Mouse (Mus musculus) liver, adult 2 months (tissue): Measurements from ENCODE around the gene Tprn.
A peak's percentile ranks its signal among the peaks of the same experiment; 100 is the strongest.

Experiments used
- CTCF ChIP-seq: fragments of 200-500 bp; IDR thresholded peaks from 2 replicates; pipeline ENCODE4 v1.5.1; 2011; ENCODE audit warnings: low read depth, low read length, control low read depth
- POLR2A ChIP-seq: fragments of 200-500 bp; IDR thresholded peaks from 2 replicates; pipeline ENCODE4 v1.6.1; 2011; ENCODE audit warnings: low read length, control low read depth; ENCODE audit not compliant: insufficient read depth; ENCODE audit errors: extremely low read depth

DNA sequence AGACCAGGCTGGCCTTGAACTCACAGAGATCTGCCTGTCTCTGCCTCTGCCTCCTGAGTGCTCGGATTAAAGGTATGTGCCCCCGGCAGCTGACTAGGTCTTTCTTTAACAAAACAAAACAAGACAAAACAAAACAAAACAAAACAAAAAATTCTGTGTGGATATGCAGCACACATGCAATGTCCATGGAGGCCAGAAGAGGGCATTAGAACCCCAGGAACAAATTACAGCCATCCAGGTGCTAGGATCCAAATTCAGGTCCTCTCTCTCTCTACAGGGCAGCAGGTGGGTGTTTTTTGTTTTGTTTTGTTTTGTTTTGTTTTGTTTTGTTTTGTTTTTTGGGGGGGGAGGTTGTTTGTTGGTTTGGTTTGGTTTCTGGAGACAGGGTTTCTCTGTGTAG is 3.5 kb upstream of the Tprn start:
- TF ChIP-seq POLR2A (no peak), CTCF (peak; percentile 39)
